Mouse (Mus musculus): Measurements from ENCODE around the gene Gpr183. TPM values are rescaled to one million over a fixed set of nuclear protein-coding genes. Genes with fewer than 3 reads are reported as not detected.

Gene Gpr183
- total RNA-seq, 2 experiments from 2014 or later: 0.44 to 0.66 TPM

DNA sequence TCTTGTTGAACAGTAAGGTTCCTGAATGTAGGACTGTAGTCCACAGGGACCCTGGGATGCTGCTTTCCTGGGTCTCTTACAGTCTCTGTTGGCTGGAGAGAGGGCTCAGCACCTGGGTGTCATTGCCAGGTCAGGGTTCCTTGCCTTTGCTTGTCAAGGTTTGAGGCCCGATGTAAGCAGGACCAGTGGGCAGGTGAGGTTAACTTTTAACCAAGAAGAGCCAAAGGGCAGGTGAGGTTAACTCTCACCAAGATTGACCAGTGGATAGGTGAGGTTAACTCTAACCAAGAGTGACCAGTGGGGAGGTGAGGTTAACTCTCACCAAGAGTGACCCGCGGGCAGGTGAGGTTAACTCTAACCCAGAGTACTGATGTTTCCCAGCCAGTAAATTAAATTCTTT, 24.3 kb upstream of the Gpr183 start:
- intact Hi-C loops (cut with DNase I): no loop called here
- no peak for DNase-seq

DNA sequence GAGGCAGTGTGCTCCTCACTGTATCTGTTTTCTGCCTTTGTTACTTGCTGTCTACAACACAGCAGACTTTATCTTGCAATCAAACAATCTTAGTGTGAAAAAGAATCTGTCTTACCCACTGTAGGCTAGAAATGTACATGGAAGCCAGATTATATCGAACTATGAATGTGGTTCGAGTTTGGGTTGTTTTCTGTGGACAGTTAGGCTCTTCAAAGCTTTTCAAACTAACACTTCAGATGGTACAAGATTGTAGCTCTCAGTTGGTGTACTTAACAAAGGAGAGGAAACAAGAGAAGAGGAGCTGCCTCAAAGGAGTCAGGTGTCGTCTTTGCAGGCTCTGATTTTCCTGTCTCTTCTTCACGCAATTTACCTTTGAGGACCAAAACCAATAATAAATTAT, 22.7 kb upstream of the Gpr183 start:
- no peak for DNase-seq
- intact Hi-C loops (cut with DNase I): no loop called here

DNA sequence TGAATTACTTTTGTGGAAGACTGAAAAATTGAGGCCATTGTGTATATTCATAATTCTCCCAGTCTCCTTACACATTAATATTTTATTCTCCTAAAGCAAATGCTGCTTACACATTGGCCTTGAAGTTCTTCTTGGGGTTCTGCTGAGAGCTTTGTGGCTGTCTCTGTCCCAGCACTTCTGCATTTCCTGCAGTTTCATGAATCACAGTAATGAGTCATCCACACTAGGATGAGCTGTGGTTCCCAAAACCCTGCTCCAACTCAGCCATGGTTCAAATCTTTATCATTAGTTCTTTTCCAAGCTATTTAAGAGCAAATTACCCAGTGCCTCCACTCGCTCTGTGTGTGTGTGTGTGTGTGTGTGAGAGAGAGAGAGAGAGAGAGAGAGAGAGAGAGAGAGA, 22.3 kb upstream of the Gpr183 start:
- DNase-seq: no peak
- intact Hi-C loops (cut with DNase I): no loop called here

DNA sequence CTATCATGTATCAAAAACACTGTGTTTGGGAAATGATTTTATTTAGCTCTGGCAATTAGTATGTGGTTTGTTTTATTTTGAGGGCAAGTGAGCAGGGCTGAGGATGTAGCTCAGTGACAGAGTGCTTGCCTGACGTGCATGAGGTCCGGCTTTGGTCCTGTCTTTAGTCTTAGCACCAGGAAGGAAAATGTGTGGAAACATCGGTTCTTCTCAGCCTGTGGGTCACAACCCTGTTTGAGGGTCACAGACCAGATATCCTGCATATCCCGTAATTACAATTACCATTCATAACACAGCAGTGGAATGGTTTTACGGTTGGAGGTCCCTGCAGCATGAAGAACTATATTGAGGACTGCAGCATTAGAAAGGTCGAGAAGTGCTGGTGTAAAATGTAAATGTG, 21.0 kb upstream of the Gpr183 start:
- intact Hi-C loops (cut with DNase I): no loop called here
- DNase-seq: no peak

DNA sequence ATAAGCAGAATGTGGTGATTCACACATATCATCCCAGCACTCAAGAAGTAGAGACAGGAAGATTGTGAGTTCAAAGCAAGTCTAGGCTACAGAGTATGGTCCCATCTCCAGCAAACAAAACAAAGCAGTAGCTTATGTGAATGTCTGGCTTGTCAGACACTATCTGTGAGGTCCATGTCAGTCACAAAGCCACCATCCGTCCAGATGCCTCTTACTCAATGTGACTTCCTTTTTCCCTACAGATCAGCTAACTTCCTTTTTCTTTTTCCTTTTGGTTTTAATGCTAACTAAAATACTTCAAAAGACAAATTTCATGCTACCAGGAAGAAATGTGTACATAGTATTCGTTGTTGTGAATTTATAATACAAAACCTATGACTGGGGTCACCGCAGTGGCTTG, 20.5 kb upstream of the Gpr183 start:
- intact Hi-C loops (cut with DNase I): no loop called here
- no peak for DNase-seq

DNA sequence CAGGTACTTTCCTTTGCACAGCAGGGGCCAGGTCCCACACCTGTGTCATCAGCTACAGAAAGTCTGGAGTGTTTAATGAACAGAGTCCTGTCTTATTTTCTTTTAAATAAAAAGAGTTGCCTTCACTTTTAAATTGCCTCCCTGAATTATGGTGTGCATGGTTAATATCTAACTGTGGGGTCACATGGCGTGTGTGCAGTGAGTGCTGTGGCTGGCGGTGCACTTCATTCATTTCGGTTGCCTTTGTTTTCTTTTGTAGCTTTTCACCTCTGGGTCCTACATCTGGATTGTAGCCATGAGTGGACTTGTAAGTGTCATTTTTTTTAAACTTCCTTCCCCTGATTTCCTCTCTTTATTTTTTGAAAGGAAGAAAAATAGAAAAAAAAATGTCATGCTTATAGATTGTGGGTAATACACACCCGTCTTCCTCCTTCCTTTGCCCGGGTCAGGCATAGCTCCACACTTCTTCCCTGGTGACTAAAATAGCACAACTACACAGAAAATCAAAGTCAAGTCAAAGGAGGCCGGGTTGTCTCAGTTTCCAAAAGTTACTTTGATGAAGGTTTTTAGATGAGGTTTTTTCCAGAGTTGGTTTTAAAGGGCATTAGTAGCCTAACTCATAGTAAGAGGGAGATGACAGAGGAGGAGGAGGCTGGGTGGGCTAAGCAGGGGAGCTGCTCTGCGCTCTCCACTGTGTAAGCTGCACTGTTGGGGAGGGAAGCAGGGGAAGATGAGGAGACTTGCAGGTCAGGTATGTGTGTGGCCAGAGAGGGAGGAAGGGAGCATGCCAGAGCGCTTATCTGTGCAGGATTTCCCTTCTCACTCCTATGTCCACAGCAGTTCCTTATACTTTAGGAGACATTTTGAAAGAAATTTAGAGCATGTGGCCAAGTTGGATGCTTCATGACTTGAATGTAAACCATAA, 18.3 kb upstream of the Gpr183 start:
- DNase-seq: no peak
- intact Hi-C loops (cut with DNase I): no loop called here

DNA sequence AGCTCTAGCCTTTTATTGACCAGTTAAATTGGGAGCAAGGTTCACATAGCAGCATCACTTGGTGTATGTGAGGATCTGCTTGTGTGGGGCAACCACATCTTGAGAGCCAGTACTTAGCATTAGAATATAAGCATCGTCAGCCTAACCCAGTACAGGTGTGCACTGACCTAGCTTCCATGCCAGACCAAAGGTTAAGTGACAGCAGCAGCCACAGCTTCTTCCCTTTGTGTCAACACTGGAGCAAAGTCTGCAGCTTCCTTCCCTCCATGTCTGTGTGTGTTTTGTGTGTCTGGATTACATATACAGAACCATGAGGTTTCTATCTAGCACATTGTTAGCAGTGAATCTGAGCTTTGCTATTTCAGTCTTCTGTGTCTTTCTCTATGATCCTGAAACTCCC, 16.5 kb upstream of the Gpr183 start:
- intact Hi-C loops (cut with DNase I): no loop called here

DNA sequence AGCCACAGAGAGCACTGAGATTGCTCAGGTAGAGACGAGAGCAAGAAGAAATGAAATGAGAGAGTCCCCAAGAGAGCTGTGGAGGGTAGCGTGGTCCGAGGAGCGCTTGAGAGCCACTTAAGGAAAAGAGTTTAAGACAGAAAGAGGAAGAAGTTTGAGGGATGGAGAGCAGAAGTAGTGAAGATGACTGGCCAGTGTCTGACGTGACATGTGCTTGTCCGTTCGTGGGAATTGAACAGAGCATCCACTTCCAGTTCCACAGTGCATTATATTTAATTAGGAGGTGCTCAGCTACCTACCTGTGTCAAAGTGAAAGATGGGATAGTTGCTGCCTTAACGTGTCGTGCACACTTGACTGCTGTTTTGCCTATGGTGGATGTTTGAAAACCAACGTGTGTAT, 8.1 kb upstream of the Gpr183 start:
- intact Hi-C loops (cut with DNase I): no loop called here
- no peak for DNase-seq

More for the DNA sequence above, 16.5 kb upstream of the Gpr183 start:
- no peak for DNase-seq

DNA sequence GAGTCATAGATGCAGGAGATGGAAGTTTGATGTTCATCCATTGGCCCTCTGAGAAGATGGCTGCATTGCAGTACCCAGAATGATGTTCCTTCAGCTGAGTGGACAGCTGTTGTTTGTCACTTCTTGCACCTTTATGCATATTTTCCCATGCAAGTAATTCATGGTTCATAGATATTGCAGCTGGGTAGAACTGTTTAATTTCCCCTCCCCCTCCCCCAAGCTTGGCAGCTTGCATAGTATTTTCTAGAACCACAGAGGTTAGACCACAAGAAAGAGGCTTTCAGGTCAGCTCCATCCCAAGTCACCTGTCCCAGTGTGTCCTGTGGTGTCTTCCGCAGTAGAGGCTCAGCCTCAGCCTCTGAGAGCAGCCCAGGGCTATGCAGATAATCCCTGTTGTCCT, 5.4 kb upstream of the Gpr183 start:
- no peak for DNase-seq
- intact Hi-C loops (cut with DNase I): no loop called here

DNA sequence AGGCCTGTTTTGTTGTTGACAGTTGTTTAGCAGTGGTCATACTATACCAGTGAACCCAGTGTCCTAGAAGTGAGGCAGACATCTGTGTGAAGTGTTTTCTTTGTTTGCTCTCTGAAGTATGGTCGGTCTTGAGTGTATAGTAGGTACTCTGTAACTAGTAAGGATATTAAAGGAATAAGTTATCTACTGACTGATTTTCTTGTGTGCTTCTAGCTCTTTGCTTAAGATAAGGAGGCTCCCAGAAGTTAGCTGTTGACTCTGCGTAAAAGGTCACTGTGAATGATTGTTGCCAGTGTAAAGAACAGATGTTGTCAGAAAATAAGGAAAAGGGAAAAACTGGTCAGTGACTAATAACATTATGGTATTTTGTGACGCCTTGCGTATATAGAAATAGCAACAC, 2.1 kb upstream of the Gpr183 start:
- intact Hi-C loops (cut with DNase I): no loop called here
- no peak for DNase-seq

DNA sequence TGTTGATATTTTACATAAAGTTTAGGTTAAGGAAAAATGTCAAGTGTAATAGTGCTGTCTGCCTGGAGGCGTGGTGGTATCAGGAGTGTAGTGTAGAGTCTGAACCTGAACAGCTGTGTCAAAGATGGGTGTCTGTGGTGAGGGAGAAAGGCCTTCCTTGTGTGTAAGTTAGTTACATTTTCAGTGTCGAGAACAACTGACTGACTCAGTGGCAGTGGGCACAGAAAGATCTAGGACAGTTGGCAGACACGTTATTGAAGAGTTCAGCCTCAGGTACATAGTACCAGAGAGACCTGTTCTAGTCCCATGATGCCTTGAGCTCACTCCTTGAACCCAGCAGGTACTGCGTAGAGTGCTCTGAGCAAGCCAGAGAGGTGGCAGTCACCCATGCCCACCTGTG, 466 bp upstream of the Gpr183 start:
- intact Hi-C loops (cut with DNase I): no loop called here
- DNase-seq: no peak

DNA sequence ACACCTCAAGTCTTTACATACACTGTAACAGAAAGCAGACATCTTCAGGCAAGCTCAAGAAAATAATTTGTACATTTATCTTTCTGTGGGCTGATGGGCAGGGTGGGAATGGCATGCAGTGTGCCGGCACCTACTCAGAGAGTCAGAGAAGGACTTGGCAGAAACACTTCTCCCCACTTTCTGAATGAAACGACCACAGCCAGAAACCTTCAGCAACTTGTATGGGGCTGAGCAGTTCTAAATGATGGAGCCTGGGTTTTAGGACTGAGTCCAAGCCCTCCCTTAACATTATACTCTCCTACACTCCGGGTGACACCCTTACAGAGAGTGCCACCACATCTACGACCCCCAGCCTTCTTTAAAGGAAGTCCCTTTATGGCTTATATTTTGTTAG, 1.1 kb downstream of the Gpr183 start:
- no peak for DNase-seq
- intact Hi-C loops (cut with DNase I): no loop called here

DNA sequence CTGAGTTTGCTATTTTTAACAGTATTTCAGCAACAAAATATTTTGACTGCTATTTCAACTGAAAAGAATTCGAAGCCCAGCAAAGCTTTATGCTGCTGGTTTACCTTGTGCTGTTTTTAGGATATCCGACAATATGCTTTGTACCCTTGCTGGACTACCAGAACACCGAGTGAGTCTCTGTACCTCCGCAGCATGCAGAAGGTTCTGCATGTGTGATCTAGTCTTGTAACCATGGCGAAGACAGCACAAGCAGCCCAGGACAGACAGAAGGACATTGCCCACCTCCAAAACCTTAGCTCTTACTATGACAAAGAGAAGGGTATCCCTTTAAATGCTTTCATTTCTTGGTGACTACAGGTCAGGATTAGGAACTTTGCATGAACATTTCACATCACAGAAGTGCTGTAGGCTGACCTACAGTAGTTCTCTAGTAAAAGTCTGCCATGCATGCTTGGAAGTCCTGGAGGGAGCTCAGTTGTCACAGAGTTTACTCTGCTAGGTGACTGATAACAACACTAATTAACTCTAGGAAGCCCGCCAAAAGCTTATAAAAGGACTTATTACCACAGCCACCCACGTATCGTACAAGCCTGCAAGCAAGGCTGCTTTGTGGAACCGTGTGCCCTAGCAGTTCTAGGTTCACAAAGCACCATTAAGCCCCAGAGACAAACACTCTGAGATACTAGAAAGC, 1.6 kb downstream of the Gpr183 start:
- DNase-seq: no peak
- intact Hi-C loops (cut with DNase I): no loop called here

DNA sequence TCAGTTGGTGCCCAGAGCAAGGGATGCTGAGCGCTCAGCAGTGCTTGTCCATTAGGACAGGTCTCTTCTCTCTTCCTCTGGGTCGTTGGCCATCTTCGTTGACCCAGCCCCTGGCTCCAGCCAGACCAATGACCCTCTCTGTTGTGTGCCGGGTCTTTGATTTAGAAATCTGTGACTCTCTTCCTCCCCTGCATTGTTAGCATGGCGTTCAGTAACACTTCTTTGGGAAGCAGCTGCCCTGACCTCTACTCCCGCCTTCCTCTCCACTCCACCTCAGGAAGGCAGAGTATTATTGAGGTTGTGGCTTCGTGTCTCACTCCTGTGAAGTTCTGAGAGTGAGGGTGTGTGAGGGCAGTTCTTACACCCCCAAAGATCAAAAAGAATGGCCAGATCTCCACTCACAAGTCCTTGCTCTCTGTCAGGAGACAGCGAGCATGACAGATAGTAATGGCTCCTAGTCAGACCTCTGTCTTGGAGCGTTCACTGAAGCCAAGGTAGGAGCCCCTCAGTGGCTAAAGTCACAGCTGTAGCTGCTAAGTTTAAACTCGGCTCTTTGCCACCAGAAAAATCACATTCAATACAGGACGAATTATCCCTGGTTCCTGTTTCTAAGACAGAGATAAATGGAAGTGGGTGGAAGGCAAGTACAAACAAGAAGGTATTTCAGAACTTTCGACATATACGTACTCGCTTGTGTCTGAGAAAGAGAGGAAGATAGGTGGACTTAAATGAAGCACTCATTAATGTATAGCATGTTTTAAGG, 2.7 kb downstream of the Gpr183 start:
- no peak for DNase-seq
- intact Hi-C loops (cut with DNase I): no loop called here

DNA sequence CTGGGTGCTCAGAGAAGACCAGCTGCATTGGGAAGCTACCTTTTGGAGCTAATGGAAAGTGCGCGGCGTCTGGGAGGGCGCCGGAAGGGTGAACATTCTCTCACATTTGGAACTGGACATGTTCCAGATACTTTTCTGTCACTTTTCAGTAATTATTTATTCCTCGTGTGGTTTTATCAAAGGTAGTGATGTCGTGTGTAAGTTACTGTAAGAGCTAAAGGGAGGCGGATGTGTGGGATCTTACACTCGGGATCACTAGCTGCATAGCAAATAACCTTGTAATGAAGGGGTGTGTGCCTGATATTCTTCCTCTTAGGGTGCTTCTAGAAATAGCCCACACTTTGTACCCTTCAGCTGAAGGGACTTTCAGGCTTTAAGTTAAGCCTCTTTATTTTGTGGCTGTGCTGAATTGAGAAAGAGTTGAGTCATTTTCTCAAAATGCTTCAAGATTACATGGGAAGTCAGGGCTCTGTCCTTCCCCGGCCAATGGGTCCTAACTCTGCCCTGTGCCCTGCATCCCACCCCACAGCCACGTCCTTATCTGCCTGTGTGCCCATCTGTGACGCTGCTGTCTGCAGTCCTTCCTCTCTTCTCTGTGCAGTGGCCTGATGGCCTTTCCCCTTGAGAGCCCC, 3.4 kb downstream of the Gpr183 start:
- intact Hi-C loops (cut with DNase I): no loop called here
- no peak for DNase-seq

DNA sequence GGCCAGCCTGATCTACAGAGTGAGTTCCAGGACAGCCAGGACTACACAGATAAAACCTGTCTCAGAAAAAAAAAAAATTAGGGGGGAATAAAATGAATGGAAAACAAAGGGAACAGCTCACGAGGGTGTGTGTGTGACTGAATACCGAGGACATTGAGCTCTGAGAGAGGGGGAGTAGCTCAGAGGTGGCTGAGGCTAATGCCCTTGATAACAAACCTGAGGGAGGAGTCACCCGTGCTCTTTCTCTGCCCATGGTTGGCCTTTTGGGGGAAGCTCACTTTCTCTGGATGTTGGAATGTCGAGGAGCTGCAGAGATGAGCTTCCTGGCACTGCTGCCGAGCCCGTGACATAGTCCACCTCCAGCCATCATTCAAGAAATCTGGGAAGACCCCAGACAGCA, 4.0 kb downstream of the Gpr183 start:
- intact Hi-C loops (cut with DNase I): no loop called here
- DNase-seq: no peak

DNA sequence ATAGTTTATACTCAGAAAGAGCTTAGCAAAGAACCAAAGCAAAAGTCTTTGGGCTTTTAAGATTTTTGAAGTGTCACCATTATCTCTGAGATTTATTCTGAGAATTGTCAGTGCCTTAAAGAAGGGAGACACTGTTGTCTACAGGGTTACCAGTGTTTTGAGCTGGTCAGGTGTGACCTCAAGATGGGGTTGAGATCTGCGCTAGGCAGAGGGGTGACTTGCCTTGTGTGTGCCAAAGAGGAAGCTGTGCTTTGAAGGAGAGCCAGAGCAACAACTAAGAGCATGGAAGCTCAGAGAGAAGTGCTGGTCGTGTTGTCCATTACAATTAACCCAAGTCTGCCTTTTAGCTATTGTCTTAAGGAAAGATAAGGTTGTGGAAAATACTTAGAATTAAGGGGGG, 4.5 kb downstream of the Gpr183 start:
- intact Hi-C loops (cut with DNase I): no loop called here
- no peak for DNase-seq

DNA sequence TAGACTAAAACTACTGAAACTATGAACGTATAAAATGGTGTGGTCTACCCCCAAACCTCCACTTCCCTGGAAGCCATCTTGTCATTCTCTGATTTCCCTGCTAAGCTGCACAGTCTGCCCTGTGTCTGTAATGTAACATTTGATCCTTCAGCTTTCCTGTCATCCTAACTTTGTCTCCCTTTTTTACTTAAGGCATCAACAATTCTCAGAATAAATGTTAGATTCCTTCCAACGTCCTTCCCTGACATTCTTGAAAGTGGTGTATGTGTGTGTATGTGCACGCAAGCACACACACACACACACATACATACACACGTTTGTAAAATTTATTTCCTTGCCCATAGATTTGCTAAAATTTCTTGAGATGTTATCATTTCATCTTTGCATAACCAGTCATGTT, 5.0 kb downstream of the Gpr183 start:
- intact Hi-C loops (cut with DNase I): no loop called here
- DNase-seq: no peak

DNA sequence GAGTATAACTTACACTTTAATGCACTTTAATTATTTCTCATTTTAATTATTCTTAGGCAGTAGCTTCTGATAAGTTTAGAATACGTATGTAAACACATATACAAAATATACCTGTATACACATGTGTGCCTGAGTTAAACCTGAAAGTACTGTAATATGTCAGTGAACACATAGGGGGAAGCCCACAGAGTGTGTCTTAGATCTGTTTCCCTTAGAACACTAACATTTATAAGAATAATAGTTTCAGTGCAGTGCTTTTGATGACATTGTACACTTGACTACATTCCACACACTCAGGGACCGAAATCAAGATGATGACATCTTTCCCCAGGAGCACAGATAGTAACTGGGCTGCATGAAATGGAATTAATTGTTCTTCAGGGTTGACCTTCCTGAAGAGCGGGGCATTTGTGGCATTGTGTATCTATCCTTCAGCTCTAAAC, 5.4 kb downstream of the Gpr183 start:
- no peak for DNase-seq

DNA sequence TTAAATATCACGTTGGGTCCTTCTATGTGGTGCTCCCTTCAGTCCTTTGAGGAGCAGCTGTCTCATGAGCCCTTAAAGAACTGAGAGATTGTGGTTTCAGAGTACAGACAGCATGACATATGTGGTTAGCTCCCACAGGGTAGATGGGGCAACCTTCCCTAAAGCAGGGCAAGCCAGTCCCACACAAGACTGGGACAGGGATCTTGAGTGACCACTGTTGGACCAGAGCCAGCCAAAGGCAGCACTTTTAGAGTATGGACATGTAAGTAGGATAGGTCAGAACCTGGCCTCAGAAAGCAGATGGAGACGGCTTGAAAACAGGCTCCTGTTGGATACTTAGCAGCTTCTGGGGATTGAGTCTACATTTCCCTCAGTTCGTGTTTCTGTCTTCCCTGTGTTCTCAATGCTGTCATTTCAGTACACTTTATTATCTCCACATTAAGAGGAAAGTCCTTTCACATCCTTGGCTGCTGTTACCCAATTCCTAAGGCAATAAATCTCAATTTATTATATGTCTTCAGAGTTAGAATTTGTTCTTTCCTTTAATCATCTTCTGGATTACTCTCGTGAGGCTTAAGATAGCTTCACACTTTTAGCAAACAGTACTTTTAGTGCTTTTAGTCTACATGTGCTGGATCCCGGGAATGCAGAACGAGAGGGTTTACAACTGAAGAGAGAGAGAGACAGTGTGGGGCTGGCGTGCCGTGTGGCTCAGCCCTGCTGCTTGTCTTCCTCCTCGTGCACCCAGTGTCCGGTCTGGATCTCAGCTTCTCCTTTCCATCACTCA, 6.1 kb downstream of the Gpr183 start:
- DNase-seq: no peak
- intact Hi-C loops (cut with DNase I): no loop called here

More for the DNA sequence above, 5.4 kb downstream of the Gpr183 start:
- intact Hi-C loops (cut with DNase I): no loop called here

Data from left cerebral cortex, postnatal 4 days (tissue).